Mouse (Mus musculus) hindbrain, embryonic 11.5 days (tissue): ENCODE measurements around the gene Fgfr2. TPM values are rescaled to one million over a fixed set of nuclear protein-coding genes. Genes with fewer than 3 reads are reported as not detected.

Experiments used
- ATAC-seq: fragments of 200-750 bp; cut with Nextera tagmentation; 2 replicates; pipeline ENCODE4 v1.8.0; 2017; ENCODE audit warnings: mild to moderate bottlenecking, moderate TSS enrichment, moderate library complexity; ENCODE audit not compliant: low FRiP score
- DNase-seq: peaks from one replicate; pipeline ENCODE4 v3.0.0-alpha.2; 2015; ENCODE audit warnings: low spot score
- H3K27ac ChIP-seq: fragments of 300-500 bp; sonication (generic); 2 replicates; pipeline ENCODE4 v1.5.1; 2014; ENCODE audit warnings: mild to moderate bottlenecking, low read depth, low read length
- H3K27me3 ChIP-seq: fragments of 300-500 bp; sonication (generic); 2 replicates; pipeline ENCODE4 v1.6.1; 2014; ENCODE audit warnings: mild to moderate bottlenecking, low read length, moderate library complexity, mixed read lengths; ENCODE audit not compliant: control insufficient read depth, insufficient read depth
- H3K36me3 ChIP-seq: fragments of 300-500 bp; sonication (generic); 2 replicates; pipeline ENCODE4 v1.6.1; 2014; ENCODE audit warnings: mild to moderate bottlenecking, low read length, moderate library complexity, mixed read lengths; ENCODE audit not compliant: control insufficient read depth, insufficient read depth
- H3K4me1 ChIP-seq: fragments of 300-500 bp; sonication (generic); replicated peaks from 2 replicates; pipeline ENCODE4 v1.6.1; 2014; ENCODE audit warnings: low read length, mixed read lengths; ENCODE audit not compliant: control insufficient read depth, insufficient read depth
- H3K4me2 ChIP-seq: fragments of 300-500 bp; sonication (generic); replicated peaks from 2 replicates; pipeline ENCODE4 v1.6.1; 2014; ENCODE audit warnings: mild to moderate bottlenecking, low read depth, low read length
- H3K4me3 ChIP-seq: fragments of 300-500 bp; sonication (generic); 2 replicates; pipeline ENCODE4 v1.5.1; 2014; ENCODE audit warnings: low read depth, low read length
- H3K9ac ChIP-seq: fragments of 300-500 bp; sonication (generic); 2 replicates; pipeline ENCODE4 v1.6.1; 2014; ENCODE audit warnings: low read depth, low read length
- H3K9me3 ChIP-seq: fragments of 300-500 bp; sonication (generic); 2 replicates; pipeline ENCODE4 v1.6.1; 2016; ENCODE audit warnings: low read length; ENCODE audit not compliant: control insufficient read depth
- WGBS: fragments of 180-500 bp; shearing (Covaris S2); extraction: QIAGEN DNeasy Blood & Tissue Kit; methylation state at CpG from one replicate; pipeline ENCODE4 v1.1.7; 2014; 5-methylcytosine and 5-hydroxymethylcytosine counted together
- polyA plus RNA-seq: library from polyadenylated mRNA; unstranded; fragments of >200 nt; fragmentation: Nextera tagmentation; extraction: Ambion mirVana; gene quantifications from 2 replicates; pipeline ENCODE4 v1.2.1, GENCODE M21; 2014

Gene Fgfr2
- polyA plus RNA-seq, 1 experiment from 2014 or later, result 71.3 TPM

DNA sequence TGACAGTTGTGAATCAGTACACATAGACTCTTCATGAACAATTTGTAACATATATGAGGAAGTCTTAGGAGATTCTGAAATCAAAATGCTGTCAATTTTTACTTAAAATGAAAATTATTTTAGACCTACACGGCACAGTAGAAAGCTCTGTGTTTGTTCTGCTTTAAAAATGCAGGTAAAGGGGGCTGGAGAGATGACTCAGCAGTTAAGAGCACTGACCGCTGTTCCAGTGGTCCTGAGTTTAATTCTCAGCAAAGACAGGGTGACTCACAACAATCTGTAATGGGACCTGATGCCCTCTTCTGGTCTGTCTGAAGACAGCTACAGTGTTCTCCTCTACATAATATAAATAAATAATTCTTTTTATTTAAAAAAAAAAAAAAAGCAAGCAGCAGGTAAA lies 157.4 kb downstream of the Fgfr2 start:
- WGBS, result 88% methylated on average over 2 of the region's 2 CpGs
- ATAC-seq, result no peak

DNA sequence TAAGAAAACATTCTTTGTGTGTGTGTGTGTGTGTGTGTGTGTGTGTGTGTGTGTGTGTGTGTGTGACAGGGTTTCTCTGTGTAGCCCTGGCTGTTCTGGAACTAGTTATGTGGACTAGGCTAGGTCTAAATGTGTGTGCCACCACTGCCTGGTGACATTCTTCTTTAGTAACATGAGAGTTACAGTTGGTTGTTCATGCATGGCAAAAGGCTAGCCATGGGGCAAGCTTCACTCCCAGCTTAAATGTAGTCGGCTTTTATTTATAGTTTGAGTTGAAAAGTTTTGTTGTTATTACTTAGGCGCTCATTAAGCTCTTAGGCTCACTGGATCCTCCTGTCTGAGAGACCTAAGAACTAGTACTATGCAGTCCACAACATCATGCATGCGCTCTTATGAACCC lies 158.8 kb downstream of the Fgfr2 start:
- Histone ChIP-seq H3K27ac (no peak overlapping the region), H3K4me1 (no peaks in the 10 kb centered on the region), H3K4me2 (no peak overlapping the region), H3K36me3 (no peaks in the 10 kb centered on the region), H3K9ac (no peak overlapping the region), H3K4me3 (no peak overlapping the region), H3K9me3 (no peaks in the 10 kb centered on the region), H3K27me3 (no peaks in the 10 kb centered on the region)
- ATAC-seq, result no peak
- 88% methylated on average over 3 of the region's 3 CpGs for WGBS
- DNase-seq, result no peak

More for the DNA sequence above, 157.4 kb downstream of the Fgfr2 start:
- no peaks in the 10 kb centered on the region for H3K9me3 ChIP-seq
- H3K9ac ChIP-seq, result no peak overlapping the region
- no peaks in the 10 kb centered on the region for H3K27me3 ChIP-seq
- no peak overlapping the region for H3K4me2 ChIP-seq
- no peaks in the 10 kb centered on the region for H3K36me3 ChIP-seq
- no peaks in the 10 kb centered on the region for H3K4me1 ChIP-seq
- no peak for DNase-seq
- no peak overlapping the region for H3K4me3 ChIP-seq
- H3K27ac ChIP-seq, result no peak overlapping the region

DNA sequence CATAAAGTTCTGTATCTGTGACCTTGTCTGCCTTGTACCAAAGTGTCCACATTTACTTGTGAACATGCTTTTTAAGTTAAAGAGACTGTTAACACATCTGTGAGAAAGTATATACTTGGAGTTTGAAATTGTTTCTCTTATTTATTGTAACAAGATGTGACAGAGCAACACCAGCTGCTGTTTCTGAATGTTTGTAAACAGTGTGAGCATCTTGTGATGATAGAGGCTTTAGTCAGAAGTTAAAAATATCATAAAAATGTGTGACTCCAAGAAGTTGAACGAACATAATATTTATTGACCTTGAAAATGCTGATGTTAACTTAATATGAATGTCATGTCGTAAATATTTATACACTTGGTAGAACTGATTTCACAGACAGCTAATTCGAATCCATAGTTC lies 172.5 kb downstream of the Fgfr2 start:
- ATAC-seq (no peak), DNase-seq (no peak)
- 90% methylated on average over 3 of the region's 3 CpGs for WGBS
- H3K4me2 ChIP-seq, result no peak overlapping the region
- H3K36me3 ChIP-seq, result no peaks in the 10 kb centered on the region
- no peak overlapping the region for H3K27ac ChIP-seq
- H3K9me3 ChIP-seq, result no peaks in the 10 kb centered on the region
- H3K27me3 ChIP-seq, result no peaks in the 10 kb centered on the region
- no peak overlapping the region for H3K4me3 ChIP-seq
- H3K4me1 ChIP-seq, result no peaks in the 10 kb centered on the region
- no peak overlapping the region for H3K9ac ChIP-seq

DNA sequence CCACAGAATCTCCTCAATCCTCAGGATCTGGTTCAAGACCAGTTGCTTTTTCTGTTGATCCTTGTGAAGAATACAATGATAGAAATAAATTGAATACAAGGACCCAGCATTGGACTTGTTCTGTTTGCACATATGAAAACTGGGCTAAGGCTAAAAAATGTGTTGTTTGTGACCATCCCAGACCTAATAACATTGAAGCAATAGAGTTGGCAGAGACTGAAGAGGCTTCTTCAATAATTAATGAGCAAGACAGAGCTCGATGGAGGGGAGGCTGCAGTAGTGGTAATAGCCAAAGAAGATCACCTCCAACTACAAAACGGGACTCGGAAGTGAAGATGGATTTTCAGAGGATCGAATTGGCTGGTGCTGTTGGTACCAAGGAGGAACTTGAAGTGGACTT lies 173.2 kb downstream of the Fgfr2 start:
- Histone ChIP-seq H3K4me3 (no peak overlapping the region), H3K9ac (no peak overlapping the region), H3K36me3 (no peaks in the 10 kb centered on the region), H3K9me3 (no peaks in the 10 kb centered on the region), H3K4me1 (no peaks in the 10 kb centered on the region), H3K27ac (no peak overlapping the region), H3K27me3 (no peaks in the 10 kb centered on the region), H3K4me2 (no peak overlapping the region)
- WGBS, result 92% methylated on average over 4 of the region's 4 CpGs
- DNase-seq (no peak), ATAC-seq (no peak)

DNA sequence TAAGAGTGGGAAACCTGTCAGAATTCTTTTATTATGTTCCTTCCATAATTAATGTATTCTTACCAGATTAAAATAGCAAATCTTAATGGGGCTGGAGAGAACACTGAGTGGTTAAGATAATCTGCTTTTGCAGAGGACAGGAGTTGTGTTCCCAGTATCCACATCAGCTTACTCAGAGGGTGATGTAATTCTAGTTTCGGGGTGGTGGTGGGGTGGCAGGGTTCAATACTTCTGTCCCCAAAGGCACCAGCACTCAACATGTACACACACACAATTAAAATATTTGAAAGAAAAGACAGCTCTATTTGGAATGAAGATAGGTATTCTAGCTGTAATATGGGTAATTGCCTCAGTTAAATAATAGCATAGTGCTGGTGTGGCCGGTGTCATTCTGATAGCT lies 182.6 kb downstream of the Fgfr2 start:
- Histone ChIP-seq H3K4me1 (no peaks in the 10 kb centered on the region), H3K4me3 (no peak overlapping the region), H3K27ac (no peak overlapping the region), H3K4me2 (no peak overlapping the region), H3K9ac (no peak overlapping the region), H3K9me3 (no peaks in the 10 kb centered on the region), H3K36me3 (no peaks in the 10 kb centered on the region), H3K27me3 (no peaks in the 10 kb centered on the region)
- 97% methylated on average over 2 of the region's 2 CpGs for WGBS
- no peak for DNase-seq
- no peak for ATAC-seq

DNA sequence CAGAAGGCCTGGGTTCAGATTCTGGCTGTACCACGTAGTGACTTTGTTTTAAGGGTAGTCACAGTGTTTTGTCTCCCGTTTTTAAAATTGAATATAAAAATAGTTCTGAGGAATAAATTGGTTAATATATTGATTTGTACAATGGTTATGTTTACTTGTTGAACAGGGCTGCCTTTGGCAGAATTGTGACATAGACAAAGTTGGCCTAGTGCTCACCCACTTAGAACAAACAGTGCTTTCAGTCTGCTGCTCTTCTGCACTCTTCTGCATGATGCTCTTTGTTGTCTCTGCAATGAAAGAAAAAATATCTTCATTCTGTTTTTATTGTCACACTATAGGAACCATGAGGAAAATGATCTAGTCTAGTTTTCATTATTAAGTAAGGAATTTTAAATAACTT lies 184.0 kb downstream of the Fgfr2 start:
- Histone ChIP-seq H3K36me3 (no peaks in the 10 kb centered on the region), H3K4me2 (no peak overlapping the region), H3K27ac (no peak overlapping the region), H3K27me3 (no peaks in the 10 kb centered on the region), H3K4me3 (no peak overlapping the region), H3K9ac (no peak overlapping the region), H3K9me3 (no peaks in the 10 kb centered on the region), H3K4me1 (no peaks in the 10 kb centered on the region)
- no peak for ATAC-seq
- 91% methylated on average over 2 of the region's 2 CpGs for WGBS
- no peak for DNase-seq

DNA sequence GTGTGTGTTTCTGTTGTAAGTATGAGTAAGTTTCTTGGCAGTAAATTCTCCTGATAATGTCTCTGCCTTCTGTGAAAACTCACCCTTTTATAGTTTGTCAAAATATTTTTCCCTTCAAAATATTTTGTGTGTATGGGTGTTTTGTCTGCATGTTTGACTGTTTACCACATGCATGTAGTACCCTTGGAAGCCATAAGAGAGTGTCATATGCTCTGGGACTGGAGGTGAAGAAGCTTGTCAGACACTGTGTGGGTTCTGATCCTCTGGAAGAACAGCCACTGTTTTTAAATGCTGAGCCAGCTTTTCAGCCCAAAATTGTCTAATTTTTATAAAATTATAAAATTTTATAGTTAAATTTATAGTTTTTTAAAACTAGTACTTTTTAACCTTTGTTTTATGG lies 188.4 kb downstream of the Fgfr2 start:
- H3K27ac ChIP-seq, result no peak overlapping the region
- H3K4me3 ChIP-seq, result no peak overlapping the region
- DNase-seq, result no peak
- no peak for ATAC-seq
- no peaks in the 10 kb centered on the region for H3K36me3 ChIP-seq
- no peaks in the 10 kb centered on the region for H3K4me1 ChIP-seq
- no peaks in the 10 kb centered on the region for H3K27me3 ChIP-seq
- H3K9me3 ChIP-seq, result no peaks in the 10 kb centered on the region
- no peak overlapping the region for H3K4me2 ChIP-seq
- H3K9ac ChIP-seq, result no peak overlapping the region

DNA sequence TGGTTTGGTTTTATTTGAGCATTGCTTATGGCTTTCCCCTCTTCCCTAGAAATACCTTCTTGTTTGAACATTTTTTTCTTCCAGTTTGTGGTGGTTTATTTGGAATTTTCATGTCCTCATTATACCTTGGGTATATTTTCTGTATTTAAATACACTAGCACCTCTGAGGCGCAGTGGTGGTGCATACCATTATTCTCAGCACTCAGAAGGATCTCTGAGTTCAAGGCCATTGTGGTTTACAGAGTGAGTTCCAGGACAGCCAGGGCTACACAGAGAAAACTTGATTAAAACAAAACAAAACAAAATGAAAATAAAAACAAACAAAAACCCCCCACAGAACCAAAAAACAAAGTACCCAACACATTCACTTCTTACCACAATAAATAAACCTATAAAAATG lies 189.8 kb downstream of the Fgfr2 start:
- WGBS, result 83% methylated on average over 1 of the region's 1 CpGs
- Histone ChIP-seq H3K36me3 (no peaks in the 10 kb centered on the region), H3K4me2 (no peak overlapping the region)

DNA sequence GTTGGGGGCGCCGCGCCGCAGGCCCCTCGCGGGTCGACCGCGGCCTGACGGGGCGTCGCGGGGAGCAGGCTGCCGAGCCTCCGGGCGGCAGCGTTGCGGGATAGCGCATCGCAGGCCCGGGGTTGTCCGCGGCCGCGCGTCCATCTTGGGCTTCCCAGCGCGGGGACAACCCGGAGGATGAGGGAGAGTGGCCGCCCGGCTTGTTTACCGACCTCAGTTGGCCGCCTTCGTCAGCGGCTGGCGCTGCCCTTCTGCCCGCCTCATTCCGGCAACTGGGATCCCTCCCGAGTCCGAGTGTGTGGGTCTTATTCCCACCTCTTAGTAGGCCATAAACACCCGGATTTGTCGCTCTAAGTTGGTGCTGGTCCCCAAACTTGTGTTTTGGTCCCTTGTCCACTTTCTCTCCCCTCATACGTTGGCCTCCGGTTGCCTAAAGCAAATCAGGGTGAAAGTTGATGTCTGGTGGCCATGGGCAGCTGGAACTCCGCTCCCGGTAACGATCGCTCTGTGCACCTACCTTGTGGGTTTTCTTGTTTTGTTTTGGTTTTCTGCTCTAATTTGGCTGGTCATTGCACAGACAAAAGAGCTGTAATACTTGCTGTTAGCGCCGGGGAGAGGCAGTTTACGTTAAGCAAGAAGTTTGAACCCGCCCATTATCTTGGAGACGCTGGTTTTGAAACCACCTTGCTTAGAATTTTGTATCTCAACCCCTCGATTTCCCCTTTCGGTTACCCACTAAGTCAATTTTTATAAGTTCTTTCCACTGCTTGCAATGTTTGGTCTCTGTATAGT lies 191.4 kb downstream of the Fgfr2 start:
- peak overlapping the region; percentile 98 for H3K27ac ChIP-seq
- ATAC-seq, result no peak; the same call in none of the 2 replicates
- DNase-seq, result peak; percentile 65
- no peaks in the 10 kb centered on the region for H3K27me3 ChIP-seq
- peak overlapping the region; percentile 94 for H3K4me3 ChIP-seq
- H3K4me1 ChIP-seq, result no peaks in the 10 kb centered on the region
- peak overlapping the region; percentile 91 for H3K9ac ChIP-seq
- under 1% methylated on average over 27 of the region's 55 CpGs for WGBS
- H3K9me3 ChIP-seq, result no peaks in the 10 kb centered on the region
- peak overlapping the region; percentile 62 for H3K4me2 ChIP-seq
- no peaks in the 10 kb centered on the region for H3K36me3 ChIP-seq

More for the DNA sequence above, 189.8 kb downstream of the Fgfr2 start:
- Histone ChIP-seq H3K9ac (no peak overlapping the region), H3K27ac (no peak overlapping the region), H3K4me3 (no peak overlapping the region), H3K27me3 (no peaks in the 10 kb centered on the region), H3K4me1 (no peaks in the 10 kb centered on the region), H3K9me3 (no peaks in the 10 kb centered on the region)
- no peak for DNase-seq
- ATAC-seq, result no peak
